Mouse (Mus musculus) ES-Bruce4 (cell line): ENCODE measurements at regions not wholly inside any gene's neighbourhood (a gene's known extent, or its start where the extent isn't known, plus 50 kb on each side); places are given as distances from the start of the nearest gene placed in this dataset.

Source experiments
- CTCF ChIP-seq: IDR thresholded peaks from one replicate; pipeline ENCODE4 v1.8.1; 2011; ENCODE audit warnings: low read depth, low read length
- POLR2A ChIP-seq: IDR thresholded peaks from one replicate; pipeline ENCODE4 v1.8.1; 2011; ENCODE audit warnings: low read length; ENCODE audit not compliant: insufficient read depth

DNA sequence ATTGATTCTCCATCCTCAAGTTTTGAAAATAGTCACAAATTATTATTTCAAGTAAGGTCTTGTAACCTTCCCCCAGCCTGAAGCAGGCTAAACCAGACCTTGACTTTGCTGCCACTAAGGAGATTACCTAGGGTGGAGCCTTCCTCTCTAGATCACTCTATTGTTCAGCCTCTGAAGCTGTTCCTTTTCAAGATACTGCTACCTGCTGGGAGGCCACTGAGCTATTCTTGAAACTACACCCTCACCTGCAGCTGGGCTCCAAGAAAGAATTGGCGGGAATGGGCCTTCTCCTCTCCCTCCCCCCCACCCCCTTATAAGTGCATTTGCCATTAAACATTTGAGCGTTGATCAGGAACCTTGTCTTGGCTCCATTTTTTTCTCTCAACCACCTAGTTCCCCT is 534.2 kb upstream of the Dmac1 start:
- TF ChIP-seq POLR2A, result no peak
- TF ChIP-seq CTCF, result no peak
